Mouse (Mus musculus) CH12.LX (cell line): Measurements from ENCODE around the gene Lrp10.

Source experiments
- CHD1 ChIP-seq: IDR thresholded peaks from 2 replicates; pipeline ENCODE4 v1.6.1; 2012; ENCODE audit warnings: low read depth, low read length, improper control_type of control experiment, inconsistent platforms
- CHD2 ChIP-seq: IDR thresholded peaks from 2 replicates; pipeline ENCODE4 v1.6.1; 2011; ENCODE audit warnings: low read length, improper control_type of control experiment
- CTCF ChIP-seq, 2 experiments: IDR thresholded peaks in 1 of 2; conservative IDR thresholded peaks in 1 of 2; 2 replicates each; pipeline ENCODE4 v1.5.1; 2011 to 2012; ENCODE audit warnings: low read depth in 2 of 2, low read length in 2 of 2, improper control_type of control experiment in 1 of 2, inconsistent platforms in 1 of 2, mild to moderate bottlenecking in 1 of 2, moderate library complexity in 1 of 2
- EP300 ChIP-seq: IDR thresholded peaks from 2 replicates; pipeline ENCODE4 v1.6.1; 2011; ENCODE audit warnings: low read length, improper control_type of control experiment
- MEF2A ChIP-seq: IDR thresholded peaks from 2 replicates; pipeline ENCODE4 v1.6.1; 2014; ENCODE audit warnings: low read depth, mild to moderate bottlenecking, inconsistent platforms, low read length, improper control_type of control experiment, borderline replicate concordance
- MYC ChIP-seq: IDR thresholded peaks from 2 replicates; pipeline ENCODE4 v1.6.1; 2011; ENCODE audit warnings: low read depth, mild to moderate bottlenecking, improper control_type of control experiment, low read length
- POLR2A ChIP-seq: IDR thresholded peaks from 2 replicates; pipeline ENCODE4 v1.6.1; 2011; ENCODE audit warnings: low read depth, mild to moderate bottlenecking, improper control_type of control experiment, low read length
- RAD21 ChIP-seq: IDR thresholded peaks from 2 replicates; pipeline ENCODE4 v1.6.1; 2011; ENCODE audit warnings: low read depth, mild to moderate bottlenecking, low read length, improper control_type of control experiment, moderate library complexity
- SIN3A ChIP-seq: IDR thresholded peaks from 2 replicates; pipeline ENCODE4 v1.6.1; 2012; ENCODE audit warnings: low read length, improper control_type of control experiment, inconsistent platforms
- TBP ChIP-seq: conservative IDR thresholded peaks from 2 replicates; pipeline ENCODE4 v1.6.1; 2011; ENCODE audit warnings: low read depth, low read length, improper control_type of control experiment

DNA sequence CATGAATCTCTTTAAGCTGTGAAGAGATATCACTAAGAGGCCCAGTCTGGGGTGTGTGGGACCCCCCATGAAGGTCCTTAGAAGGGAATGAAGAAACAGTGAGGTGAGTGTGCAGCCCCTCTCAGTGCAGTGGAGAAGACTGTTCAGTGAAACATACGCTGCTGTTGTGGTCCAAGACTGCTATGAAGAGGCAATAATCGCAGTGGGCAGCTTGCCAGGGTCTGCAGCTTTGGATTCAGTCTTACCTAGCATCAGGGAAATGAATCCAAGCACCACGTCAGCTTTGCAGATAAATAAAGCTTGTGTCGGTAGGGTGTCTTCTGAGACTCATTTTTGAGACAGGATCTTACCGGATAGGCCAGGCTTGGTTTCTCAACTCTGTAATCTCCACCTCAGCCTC is 8.7 kb downstream of the Lrp10 start:
- no peak for TF ChIP-seq CHD1
- TF ChIP-seq EP300: no peak
- no peak for TF ChIP-seq CTCF (conservative IDR thresholded peaks at IDR 0.05 in 1 of 2, IDR thresholded peaks at IDR 0.05 in 1 of 2; ENCODE audit: low read depth in 2 of 2, low read length in 2 of 2)
- no peak for TF ChIP-seq POLR2A
- TF ChIP-seq CHD2: no peak
- TF ChIP-seq MEF2A: no peak
- no peak for TF ChIP-seq RAD21
- no peak for TF ChIP-seq SIN3A
- TF ChIP-seq MYC: no peak
- no peak for TF ChIP-seq TBP
